Mouse (Mus musculus) ES-Bruce4 (cell line): Measurements from ENCODE around the gene March1.

Source experiments
- CTCF ChIP-seq: IDR thresholded peaks from one replicate; pipeline ENCODE4 v1.8.1; 2011; ENCODE audit warnings: low read depth, low read length
- EP300 ChIP-seq: IDR thresholded peaks from 2 replicates; pipeline ENCODE4 v1.6.1; 2011; ENCODE audit warnings: low read depth, low read length; ENCODE audit not compliant: insufficient read depth
- POLR2A ChIP-seq: IDR thresholded peaks from one replicate; pipeline ENCODE4 v1.8.1; 2011; ENCODE audit warnings: low read length; ENCODE audit not compliant: insufficient read depth

DNA sequence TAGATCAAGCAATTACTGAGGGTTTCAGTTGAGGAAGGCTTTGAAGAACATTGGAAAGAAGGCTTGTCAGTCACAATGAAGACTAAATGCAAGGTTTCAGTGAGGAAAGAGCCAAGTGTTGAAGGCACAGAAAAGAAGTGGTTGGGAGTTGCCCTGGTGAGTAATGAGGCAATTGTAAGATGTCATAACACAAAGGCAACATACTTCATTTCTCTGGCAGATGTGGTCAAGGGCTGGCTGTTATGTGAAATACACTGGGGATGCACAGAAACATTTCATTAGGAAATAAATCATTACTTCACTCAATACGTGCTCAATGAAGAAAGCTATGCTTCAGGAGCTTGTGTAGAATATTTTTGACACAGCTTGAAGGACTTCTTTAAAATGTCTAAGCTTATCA is 725.2 kb downstream of the March1 start:
- TF ChIP-seq POLR2A: no peak
- TF ChIP-seq CTCF: no peak
- no peak for TF ChIP-seq EP300
